Mouse (Mus musculus) colon, adult 2 months (tissue): ENCODE results near the gene Usp27x. TPM values are rescaled to one million over a fixed set of nuclear protein-coding genes. Genes with fewer than 3 reads are reported as not detected.

Experiments used
- polyA plus RNA-seq: library from polyadenylated mRNA; depleted of rRNA; stranded (reverse); fragments of >200 nt; gene quantifications from 2 replicates; pipeline ENCODE4 v1.2.3, GENCODE M21; 2012; rRNA removed

The Usp27x gene
- polyA plus RNA-seq: 0.69 and 0.77 TPM in 2 replicates

DNA sequence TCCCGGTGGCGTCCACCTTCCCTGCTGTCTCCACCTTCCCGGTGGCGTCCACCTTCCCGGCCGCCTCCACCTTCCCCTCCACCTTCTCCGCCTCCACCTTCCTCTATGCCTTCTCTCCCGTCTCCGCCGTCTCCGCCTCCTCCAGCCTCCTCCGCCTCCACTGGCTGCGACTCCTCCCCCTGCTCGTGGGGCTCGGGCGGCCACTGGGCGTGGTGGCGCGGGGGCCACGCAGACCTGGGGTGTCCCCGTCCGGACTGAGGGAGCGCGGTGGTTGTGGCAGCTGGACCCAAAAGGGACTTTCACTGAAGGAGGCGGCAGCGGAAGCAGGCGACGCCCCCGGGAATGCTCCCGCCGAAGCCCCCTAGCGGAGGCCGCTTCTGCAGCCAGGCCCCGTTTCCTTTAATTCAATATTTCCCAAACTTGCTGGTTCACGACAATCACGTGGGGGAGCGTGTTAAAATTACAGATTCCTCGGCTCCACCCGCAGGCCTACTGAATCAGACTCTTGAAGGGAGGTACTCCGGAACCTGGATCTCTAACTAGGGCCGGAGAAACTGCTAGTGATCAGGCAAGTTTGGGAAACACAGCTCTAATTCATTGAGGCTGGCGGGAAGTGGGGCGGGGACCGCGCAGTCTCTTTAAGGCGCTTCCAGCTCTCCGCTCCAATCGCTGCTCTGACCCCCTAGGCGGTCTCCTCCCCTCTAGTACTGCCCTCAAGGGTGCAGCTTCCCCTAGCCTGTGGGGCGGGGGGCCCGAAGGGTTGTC lies at the start of gene Usp27x:
TSS of gene Usp27x (minus strand) at position 115 of the 765 bp plus-strand sequence.

Other genes with a start within 250 kb of the Usp27x start
- gene Clcn5, start 56.5 kb downstream of the Usp27x start, polyA plus RNA-seq: 3.1 and 3.2 TPM in 2 replicates
- 0.24 and 0.58 TPM in 2 replicates for gene Foxp3, start 197.8 kb upstream of the Usp27x start, polyA plus RNA-seq
- 2.5 and 3.0 TPM in 2 replicates for gene Ppp1r3f, start 198.5 kb upstream of the Usp27x start, polyA plus RNA-seq
- 16.5 and 17.3 TPM in 2 replicates for gene Ccdc22, start 229.7 kb upstream of the Usp27x start, polyA plus RNA-seq
- gene Cacna1f, start 231.3 kb upstream of the Usp27x start, polyA plus RNA-seq: not detected in 2 replicates